9 mouse cellular contexts compared by ENCODE assay signal in the genomic region with DNA sequence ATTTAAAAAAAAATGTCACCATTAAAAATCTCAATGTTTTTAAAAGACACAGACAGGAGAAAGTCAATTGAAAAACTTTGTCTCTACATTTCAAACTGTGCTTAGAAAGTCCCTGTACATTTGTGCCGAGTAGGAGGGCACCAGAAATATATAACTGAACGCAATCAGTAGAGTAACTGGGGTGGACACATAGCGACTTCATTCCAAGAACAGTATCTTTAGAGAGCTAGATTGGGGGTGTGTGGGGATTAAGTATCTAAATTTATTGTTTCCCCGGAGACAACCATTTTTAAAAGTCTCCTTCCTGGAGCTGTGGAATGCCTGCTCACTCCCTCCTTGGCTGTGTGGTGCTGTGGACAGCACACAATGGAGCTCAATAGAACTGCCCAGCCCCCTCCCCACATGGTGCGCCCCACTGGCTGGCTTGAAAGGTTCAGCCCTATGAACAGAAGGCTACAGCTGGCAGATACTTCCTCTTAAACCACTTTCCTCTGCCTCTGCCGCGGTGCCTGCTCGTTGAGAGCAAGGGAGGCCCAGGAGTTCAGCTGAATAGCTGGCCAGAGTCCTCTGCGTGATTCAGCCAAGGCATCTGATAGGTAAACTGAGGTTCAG.
DNase-seq lines count a peak whose midpoint lies in the region; ATAC-seq lines count a peak whose summit lies in the region.
"Had no signal": no experiment of that assay in that cellular context is flagged by ENCODE, and none has a peak within 500 bp of the region (broad histone marks: within the 10 kb centered on the region; RNA-seq: fewer than 3 reads in every experiment).

No protein-coding gene starts in this region.

- H3K4me3 ChIP-seq in forebrain, embryonic 13.5 days = no peak overlapping the region
- H3K4me3 ChIP-seq in intestine, embryonic 16.5 days (ENCODE audit: low read length) = no peak overlapping the region
- H3K4me3 ChIP-seq in midbrain, embryonic 11.5 days (ENCODE audit: low read depth, low read length) = no peak overlapping the region

- H3K27me3 ChIP-seq in forebrain, embryonic 13.5 days = no peaks in the 10 kb centered on the region
- no peaks in the 10 kb centered on the region for H3K27me3 ChIP-seq in intestine, embryonic 16.5 days (replicated peaks; ENCODE audit: control insufficient read depth, insufficient read depth, low read length)
- H3K27me3 ChIP-seq in midbrain, embryonic 11.5 days (ENCODE audit: control insufficient read depth, insufficient read depth, low read length) = no peaks in the 10 kb centered on the region
- H3K27me3 ChIP-seq: Patski had no signal

- no peaks in the 10 kb centered on the region for H3K36me3 ChIP-seq in forebrain, embryonic 13.5 days (ENCODE audit: poor library complexity, severe bottlenecking)
- H3K36me3 ChIP-seq in intestine, embryonic 16.5 days (ENCODE audit: control insufficient read depth, insufficient read depth, low read length) = no peaks in the 10 kb centered on the region
- no peaks in the 10 kb centered on the region for H3K36me3 ChIP-seq in midbrain, embryonic 11.5 days (ENCODE audit: control insufficient read depth, insufficient read depth, low read length)

- no peak overlapping the region for H3K9ac ChIP-seq in forebrain, embryonic 13.5 days
- H3K9ac ChIP-seq in intestine, embryonic 16.5 days (ENCODE audit: low read depth, low read length) = no peak overlapping the region
- no peak overlapping the region for H3K9ac ChIP-seq in midbrain, embryonic 11.5 days (ENCODE audit: low read length)

- 0 out of 2 replicates have a peak overlapping the region, but pooled peaks have one; percentile 0 for H3K27ac ChIP-seq in forebrain, embryonic 13.5 days
- peak overlapping the region; percentile 70 for H3K27ac ChIP-seq in intestine, embryonic 16.5 days (ENCODE audit: low read length)
- peak overlapping the region; percentile 41; the same call in 1 of the 2 replicates for H3K27ac ChIP-seq in midbrain, embryonic 11.5 days (ENCODE audit: low read depth, low read length)

- H3K4me1 ChIP-seq in forebrain, embryonic 13.5 days = peaks cover 57% of the 10 kb centered on the region
- peaks cover 32% of the 10 kb centered on the region for H3K4me1 ChIP-seq in intestine, embryonic 16.5 days (ENCODE audit: control insufficient read depth, insufficient read depth, low read length)
- H3K4me1 ChIP-seq in midbrain, embryonic 11.5 days (ENCODE audit: control insufficient read depth, insufficient read depth, low read length) = peaks cover 36% of the 10 kb centered on the region

- WGBS in forebrain, embryonic 13.5 days = 5% methylated on average over 9 of the region's 9 CpGs
- WGBS in intestine, embryonic 16.5 days = 13% methylated on average over 9 of the region's 9 CpGs
- 4% methylated on average over 9 of the region's 9 CpGs for WGBS in midbrain, embryonic 11.5 days

- H3K9me3 ChIP-seq in forebrain, embryonic 13.5 days (replicated peaks) = no peaks in the 10 kb centered on the region
- no peaks in the 10 kb centered on the region for H3K9me3 ChIP-seq in intestine, embryonic 16.5 days (ENCODE audit: control insufficient read depth, low read length)
- H3K9me3 ChIP-seq in midbrain, embryonic 11.5 days (ENCODE audit: control insufficient read depth, low read length) = no peaks in the 10 kb centered on the region

- peak overlapping the region; percentile 31 for H3K4me2 ChIP-seq in forebrain, embryonic 13.5 days
- H3K4me2 ChIP-seq in intestine, embryonic 16.5 days (ENCODE audit: low read depth, low read length) = peak overlapping the region; percentile 22
- peak overlapping the region; percentile 2; the same call in 1 of the 2 replicates for H3K4me2 ChIP-seq in midbrain, embryonic 11.5 days

- ATAC-seq in forebrain, embryonic 13.5 days = peak; percentile 78
- peak; percentile 16; the same call in 1 of the 2 replicates for ATAC-seq in intestine, embryonic 16.5 days
- ATAC-seq in midbrain, embryonic 11.5 days (ENCODE audit: low FRiP score) = peak; percentile 87
- no peak for ATAC-seq in cerebellum, adult (ENCODE audit: insufficient number of reproducible peaks, low FRiP score, low TSS enrichment)
- ATAC-seq: Patski had no signal

- DNase-seq in layer of hippocampus, postnatal 10 days (ENCODE audit: low spot score in 2 of 2) = peak; percentile 19 to 34
- no peak for DNase-seq in layer of hippocampus, adult 8-10 months (ENCODE audit: low spot score in 2 of 2)
- peak; percentile 93 for DNase-seq in midbrain, embryonic 11.5 days (ENCODE audit: low spot score, missing footprints)
- no peak for DNase-seq in natural killer cell, adult 2 months (ENCODE audit: low spot score in 2 of 2)
- DNase-seq in adrenal gland, adult (ENCODE audit: inconsistent age in 2 of 2, low spot score in 1 of 2) = no peak

Comparison
In these comparisons a context has a peak if more than half of its experiments do, and no peak if none do; other contexts are left out.
1. DNase-seq: peak in layer of hippocampus, postnatal 10 days (2 of 2) and midbrain, embryonic 11.5 days (single experiment); none in layer of hippocampus, adult 8-10 months (0 of 2), natural killer cell, adult 2 months (0 of 2) and adrenal gland, adult (0 of 2).
2. H3K27ac ChIP-seq: peak in every context shown above with its lines; median percentile 70 in intestine, embryonic 16.5 days; 41 in midbrain, embryonic 11.5 days; 0 in forebrain, embryonic 13.5 days.
3. Peak in every context shown above with its lines, with median percentiles within 50 percentile points of each other: H3K4me2 ChIP-seq.